Mouse (Mus musculus): ENCODE results near the gene Akt1. TPM values are rescaled to one million over a fixed set of nuclear protein-coding genes. Genes with fewer than 3 reads are reported as not detected.

Akt1 gene
- polyA plus RNA-seq, 1 experiment from 2014 or later: 55.6 TPM

GRCm38 (mm10) chr12:112626455-112626854 is 48.2 kb downstream of the Akt1 start:
- no peaks in the 10 kb centered on the region for H3K36me3 ChIP-seq (ENCODE audit: control insufficient read depth, insufficient read depth, low read length)
- ATAC-seq: no peak
- WGBS: 78% methylated on average over 6 of the region's 6 CpGs
- no peak overlapping the region for H3K27ac ChIP-seq (ENCODE audit: low read depth, low read length)
- no peak overlapping the region for H3K4me3 ChIP-seq (ENCODE audit: low read length)
- no peaks in the 10 kb centered on the region for H3K9me3 ChIP-seq (ENCODE audit: control insufficient read depth, low read length)
- H3K4me2 ChIP-seq (ENCODE audit: low read length): no peak overlapping the region
- no peak overlapping the region for H3K9ac ChIP-seq (ENCODE audit: low read depth, low read length)
- H3K4me1 ChIP-seq (ENCODE audit: control insufficient read depth, insufficient read depth, low read depth, low read length): no peaks in the 10 kb centered on the region; the same call in 1 of the 2 replicates
- H3K27me3 ChIP-seq (replicated peaks; ENCODE audit: control insufficient read depth, insufficient read depth, low read length): peaks cover 5% of the 10 kb centered on the region; the same call in 1 of the 2 replicates

- H3K4me1 ChIP-seq (ENCODE audit: control insufficient read depth, insufficient read depth, low read depth, low read length): no peaks in the 10 kb centered on the region; the same call in 1 of the 2 replicates
- H3K4me3 ChIP-seq (ENCODE audit: low read length): no peak overlapping the region
- no peak overlapping the region for H3K27ac ChIP-seq (ENCODE audit: low read depth, low read length)
- H3K4me2 ChIP-seq (ENCODE audit: low read length): no peak overlapping the region
- H3K36me3 ChIP-seq (ENCODE audit: control insufficient read depth, insufficient read depth, low read length): no peaks in the 10 kb centered on the region
- peaks cover 10% of the 10 kb centered on the region for H3K27me3 ChIP-seq (replicated peaks; ENCODE audit: control insufficient read depth, insufficient read depth, low read length)
- H3K9ac ChIP-seq (ENCODE audit: low read depth, low read length): no peak overlapping the region
- ATAC-seq: no peak
- 87% methylated on average over 4 of the region's 4 CpGs for WGBS
- H3K9me3 ChIP-seq (ENCODE audit: control insufficient read depth, low read length): no peaks in the 10 kb centered on the region
These were observed 49.0 kb downstream of the Akt1 start for GRCm38 (mm10) chr12:112625700-112626099.

- Histone ChIP-seq H3K4me3 (ENCODE audit: low read length) (no peak overlapping the region), H3K4me1 (ENCODE audit: control insufficient read depth, insufficient read depth, low read depth, low read length) (peaks cover 8% of the 10 kb centered on the region; the same call in 1 of the 2 replicates), H3K27me3 (replicated peaks; ENCODE audit: control insufficient read depth, insufficient read depth, low read length) (peaks cover 12% of the 10 kb centered on the region), H3K27ac (ENCODE audit: low read depth, low read length) (no peak overlapping the region), H3K9ac (ENCODE audit: low read depth, low read length) (no peak overlapping the region), H3K36me3 (ENCODE audit: control insufficient read depth, insufficient read depth, low read length) (no peaks in the 10 kb centered on the region), H3K4me2 (ENCODE audit: low read length) (no peak overlapping the region), H3K9me3 (ENCODE audit: control insufficient read depth, low read length) (no peaks in the 10 kb centered on the region)
- no peak for ATAC-seq
- 14% methylated on average over 2 of the region's 2 CpGs for WGBS
These were observed 50.9 kb downstream of the Akt1 start for GRCm38 (mm10) chr12:112623742-112624141.

GRCm38 (mm10) chr12:112621900-112622299 is 52.8 kb downstream of the Akt1 start:
- WGBS: 79% methylated on average over 3 of the region's 3 CpGs
- no peak for ATAC-seq
- H3K27me3 ChIP-seq (replicated peaks; ENCODE audit: control insufficient read depth, insufficient read depth, low read length): peaks cover 15% of the 10 kb centered on the region

GRCm38 (mm10) chr12:112620354-112621061 is 54.2 kb downstream of the Akt1 start:
- H3K4me3 ChIP-seq (ENCODE audit: low read length): peak overlapping the region; percentile 61
- 9% methylated on average over 16 of the region's 16 CpGs for WGBS
- peak overlapping the region; percentile 80 for H3K9ac ChIP-seq (ENCODE audit: low read depth, low read length)
- no peaks in the 10 kb centered on the region for H3K9me3 ChIP-seq (ENCODE audit: control insufficient read depth, low read length)
- H3K27me3 ChIP-seq (replicated peaks; ENCODE audit: control insufficient read depth, insufficient read depth, low read length): peaks cover 15% of the 10 kb centered on the region
- peak overlapping the region; percentile 99 for H3K4me2 ChIP-seq (ENCODE audit: low read length)
- peaks cover 8% of the 10 kb centered on the region; the same call in 1 of the 2 replicates for H3K4me1 ChIP-seq (ENCODE audit: control insufficient read depth, insufficient read depth, low read depth, low read length)
- H3K36me3 ChIP-seq (ENCODE audit: control insufficient read depth, insufficient read depth, low read length): no peaks in the 10 kb centered on the region
- ATAC-seq: no peak; the same call in none of the 2 replicates
- H3K27ac ChIP-seq (ENCODE audit: low read depth, low read length): no peak overlapping the region

More at GRCm38 (mm10) chr12:112621900-112622299, 52.8 kb downstream of the Akt1 start:
- Histone ChIP-seq H3K36me3 (ENCODE audit: control insufficient read depth, insufficient read depth, low read length) (no peaks in the 10 kb centered on the region), H3K9me3 (ENCODE audit: control insufficient read depth, low read length) (no peaks in the 10 kb centered on the region), H3K4me3 (ENCODE audit: low read length) (no peak overlapping the region), H3K4me1 (ENCODE audit: control insufficient read depth, insufficient read depth, low read depth, low read length) (peaks cover 8% of the 10 kb centered on the region; the same call in 1 of the 2 replicates), H3K4me2 (ENCODE audit: low read length) (no peak overlapping the region), H3K27ac (ENCODE audit: low read depth, low read length) (no peak overlapping the region), H3K9ac (ENCODE audit: low read depth, low read length) (no peak overlapping the region)

GRCm38 (mm10) chr12:112619686-112620353 is 54.9 kb downstream of the Akt1 start, which contains the start of gene Adssl1:
Adssl1 (plus strand) TSS chr12:112620045.
- Histone ChIP-seq H3K27ac (ENCODE audit: low read depth, low read length) (peak within 1 kb of the TSS; percentile 39; the same call in 1 of the 2 replicates), H3K4me3 (ENCODE audit: low read length) (peak within 1 kb of the TSS; percentile 61), H3K27me3 (replicated peaks; ENCODE audit: control insufficient read depth, insufficient read depth, low read length) (peaks cover 15% of the 10 kb centered on the region), H3K4me1 (ENCODE audit: control insufficient read depth, insufficient read depth, low read depth, low read length) (peaks cover 8% of the 10 kb centered on the region; the same call in 1 of the 2 replicates), H3K9ac (ENCODE audit: low read depth, low read length) (peak within 1 kb of the TSS; percentile 80), H3K36me3 (ENCODE audit: control insufficient read depth, insufficient read depth, low read length) (no peaks in the 10 kb centered on the region), H3K4me2 (ENCODE audit: low read length) (peak within 1 kb of the TSS; percentile 99), H3K9me3 (ENCODE audit: control insufficient read depth, low read length) (no peaks in the 10 kb centered on the region)
- ATAC-seq: peak; percentile 51
- WGBS: under 1% methylated on average over 50 of the region's 56 CpGs

- peaks cover 15% of the 10 kb centered on the region for H3K27me3 ChIP-seq (replicated peaks; ENCODE audit: control insufficient read depth, insufficient read depth, low read length)
- ATAC-seq: no peak
- H3K9ac ChIP-seq (ENCODE audit: low read depth, low read length): peak overlapping the region; percentile 80; the same call in 1 of the 2 replicates
- WGBS: 32% methylated on average over 13 of the region's 13 CpGs
- H3K27ac ChIP-seq (ENCODE audit: low read depth, low read length): no peak overlapping the region
- no peaks in the 10 kb centered on the region for H3K9me3 ChIP-seq (ENCODE audit: control insufficient read depth, low read length)
- peak overlapping the region; percentile 61 for H3K4me3 ChIP-seq (ENCODE audit: low read length)
- peak overlapping the region; percentile 99 for H3K4me2 ChIP-seq (ENCODE audit: low read length)
- peaks cover 8% of the 10 kb centered on the region; the same call in 1 of the 2 replicates for H3K4me1 ChIP-seq (ENCODE audit: control insufficient read depth, insufficient read depth, low read depth, low read length)
- no peaks in the 10 kb centered on the region for H3K36me3 ChIP-seq (ENCODE audit: control insufficient read depth, insufficient read depth, low read length)
These were observed 55.6 kb downstream of the Akt1 start for GRCm38 (mm10) chr12:112618981-112619685.

- peaks cover 8% of the 10 kb centered on the region; the same call in 1 of the 2 replicates for H3K4me1 ChIP-seq (ENCODE audit: control insufficient read depth, insufficient read depth, low read depth, low read length)
- H3K9ac ChIP-seq (ENCODE audit: low read depth, low read length): no peak overlapping the region
- no peaks in the 10 kb centered on the region for H3K9me3 ChIP-seq (ENCODE audit: control insufficient read depth, low read length)
- no peak overlapping the region for H3K4me2 ChIP-seq (ENCODE audit: low read length)
- H3K27me3 ChIP-seq (replicated peaks; ENCODE audit: control insufficient read depth, insufficient read depth, low read length): peaks cover 15% of the 10 kb centered on the region
- H3K36me3 ChIP-seq (ENCODE audit: control insufficient read depth, insufficient read depth, low read length): no peaks in the 10 kb centered on the region
- ATAC-seq: peak; percentile 49; the same call in 1 of the 2 replicates
- 13% methylated on average over 8 of the region's 8 CpGs for WGBS
- no peak overlapping the region for H3K4me3 ChIP-seq (ENCODE audit: low read length)
- H3K27ac ChIP-seq (ENCODE audit: low read depth, low read length): no peak overlapping the region
These were observed 56.7 kb downstream of the Akt1 start for GRCm38 (mm10) chr12:112617898-112618380.

Measured in hindbrain, embryonic 16.5 days (tissue).